Mouse (Mus musculus) myocyte (in vitro differentiated cells): ENCODE measurements around the gene Apold1. TPM values are rescaled to one million over a fixed set of nuclear protein-coding genes. Genes with fewer than 3 reads are reported as not detected.
A peak's percentile ranks its signal among the peaks of the same experiment; 100 is the strongest.

ENCODE experiments used
- H3K27me3 ChIP-seq: one replicate; pipeline ENCODE4 v1.6.1; 2011; ENCODE audit not compliant: control insufficient read depth, insufficient read depth, insufficient read length
- H3K36me3 ChIP-seq: one replicate; pipeline ENCODE4 v1.6.1; 2011; ENCODE audit not compliant: control insufficient read depth, insufficient read depth
- H3K4me2 ChIP-seq: one replicate; pipeline ENCODE4 v1.6.1; 2011; ENCODE audit warnings: low read depth, control low read depth
- H3K4me3 ChIP-seq: one replicate; pipeline ENCODE4 v1.5.1; 2011; ENCODE audit warnings: mild to moderate bottlenecking, control low read depth, moderate library complexity
- H3K79me2 ChIP-seq: one replicate; pipeline ENCODE4 v1.6.1; 2011; ENCODE audit not compliant: control insufficient read depth, insufficient read depth
- H3ac ChIP-seq: one replicate; pipeline ENCODE4 v1.6.1; 2011; ENCODE audit not compliant: control insufficient read depth, insufficient read length
- CEBPB ChIP-seq: IDR thresholded peaks from 2 replicates; pipeline ENCODE4 v1.6.1; 2011; ENCODE audit warnings: mild to moderate bottlenecking, moderate library complexity; ENCODE audit not compliant: poor library complexity, insufficient read depth, severe bottlenecking
- E2F4 ChIP-seq: IDR thresholded peaks from one replicate; pipeline ENCODE4 v1.6.1; 2011; ENCODE audit warnings: mild to moderate bottlenecking, control low read depth, moderate library complexity; ENCODE audit not compliant: insufficient read depth
- MAX ChIP-seq: IDR thresholded peaks from one replicate; pipeline ENCODE4 v1.6.1; 2011; ENCODE audit warnings: low read depth, mild to moderate bottlenecking, control low read depth
- MYOD1 ChIP-seq, 3 experiments: IDR thresholded peaks; one replicate each; pipeline ENCODE4 v1.6.1; 2011; ENCODE audit warnings: control low read depth in 2 of 3, low read depth in 2 of 3, mild to moderate bottlenecking in 2 of 3, moderate library complexity in 1 of 3; ENCODE audit not compliant: insufficient read length in 2 of 3, control insufficient read depth in 1 of 3
- MYOG ChIP-seq, 3 experiments: IDR thresholded peaks; one replicate each; pipeline ENCODE4 v1.6.1; 2011; ENCODE audit warnings: control low read depth in 2 of 3, low read depth in 2 of 3, mild to moderate bottlenecking in 2 of 3; ENCODE audit not compliant: insufficient read length in 2 of 3, control insufficient read depth in 1 of 3, insufficient read depth in 1 of 3
- POLR2A ChIP-seq: IDR thresholded peaks from one replicate; pipeline ENCODE4 v1.6.1; 2011; ENCODE audit warnings: low read depth, mild to moderate bottlenecking, control low read depth, moderate library complexity; ENCODE audit not compliant: insufficient read length
- POLR2AphosphoS2 ChIP-seq: IDR thresholded peaks from one replicate; pipeline ENCODE4 v1.6.1; 2011; ENCODE audit warnings: low read depth, control low read depth; ENCODE audit not compliant: insufficient read length
- REST ChIP-seq: IDR thresholded peaks from one replicate; pipeline ENCODE4 v1.6.1; 2011; ENCODE audit warnings: mild to moderate bottlenecking, control low read depth, moderate library complexity; ENCODE audit not compliant: insufficient read depth, insufficient read length
- SRF ChIP-seq: IDR thresholded peaks from one replicate; pipeline ENCODE4 v1.6.1; 2011; ENCODE audit warnings: low read depth; ENCODE audit not compliant: control insufficient read depth, insufficient read length
- TCF12 ChIP-seq: IDR thresholded peaks from one replicate; pipeline ENCODE4 v1.6.1; 2011; ENCODE audit warnings: mild to moderate bottlenecking, control low read depth; ENCODE audit not compliant: poor library complexity, insufficient read depth, severe bottlenecking
- TCF3 ChIP-seq: IDR thresholded peaks from one replicate; pipeline ENCODE4 v1.6.1; 2011; ENCODE audit warnings: low read depth, control low read depth; ENCODE audit not compliant: insufficient read length
- USF1 ChIP-seq: IDR thresholded peaks from one replicate; pipeline ENCODE4 v1.6.1; 2011; ENCODE audit warnings: low read depth, mild to moderate bottlenecking, control low read depth, moderate library complexity
- polyA plus RNA-seq: library from polyadenylated mRNA; unstranded; fragments of >200 nt; fragmentation: generic; extraction: Trizol; gene quantifications from one replicate; pipeline ENCODE4 v1.2.1, GENCODE M21; 2012; ENCODE audit warnings: missing spikeins

Apold1 gene
- polyA plus RNA-seq, 1 experiment = 0.12 TPM

GRCm38 (mm10) chr6:134983529-134984370, 2.2 kb downstream of the Apold1 start:
- TF ChIP-seq POLR2AphosphoS2 (peak; percentile 49), E2F4 (no peak), POLR2A (peak; percentile 72), MYOG (IDR thresholded peaks at IDR 0.05; ENCODE audit: control insufficient read depth in 1 of 3, insufficient read depth in 1 of 3, insufficient read length in 2 of 3, low read depth in 2 of 3) (peak in 1 of 3 experiments; percentile 20)
- Histone ChIP-seq H3K36me3 (no peaks in the 10 kb centered on the region), H3K27me3 (no peaks in the 10 kb centered on the region), H3K4me3 (peak overlapping the region; percentile 17), H3K79me2 (no peaks in the 10 kb centered on the region), H3K4me2 (peak overlapping the region; percentile 75), H3ac (no peak overlapping the region)

GRCm38 (mm10) chr6:134984748-134985147, 3.2 kb downstream of the Apold1 start:
- no peaks in the 10 kb centered on the region for H3K27me3 ChIP-seq
- H3K4me3 ChIP-seq = no peak overlapping the region
- TF ChIP-seq POLR2A = no peak
- no peak for TF ChIP-seq TCF3
- no peak for TF ChIP-seq MYOD1 (IDR thresholded peaks at IDR 0.05; ENCODE audit: control insufficient read depth in 1 of 3, insufficient read length in 2 of 3, low read depth in 2 of 3)
- no peak for TF ChIP-seq USF1
- H3K36me3 ChIP-seq = no peaks in the 10 kb centered on the region
- no peak overlapping the region for H3ac ChIP-seq
- H3K4me2 ChIP-seq = no peak overlapping the region
- H3K79me2 ChIP-seq = no peaks in the 10 kb centered on the region

- TF ChIP-seq E2F4 (no peak), USF1 (no peak), MAX (no peak), MYOG (IDR thresholded peaks at IDR 0.05; ENCODE audit: control insufficient read depth in 1 of 3, insufficient read depth in 1 of 3, insufficient read length in 2 of 3, low read depth in 2 of 3) (no peak), MYOD1 (IDR thresholded peaks at IDR 0.05; ENCODE audit: control insufficient read depth in 1 of 3, insufficient read length in 2 of 3, low read depth in 2 of 3) (no peak), REST (no peak)
- H3K27me3 ChIP-seq = no peaks in the 10 kb centered on the region
- no peak overlapping the region for H3ac ChIP-seq
- no peak overlapping the region for H3K4me3 ChIP-seq
- H3K4me2 ChIP-seq = no peak overlapping the region
- no peaks in the 10 kb centered on the region for H3K79me2 ChIP-seq
- H3K36me3 ChIP-seq = no peaks in the 10 kb centered on the region
Measured at GRCm38 (mm10) chr6:134988377-134988776, 6.9 kb downstream of the Apold1 start.

- Histone ChIP-seq H3K79me2 (no peaks in the 10 kb centered on the region), H3K36me3 (no peaks in the 10 kb centered on the region), H3K27me3 (no peaks in the 10 kb centered on the region), H3ac (no peak overlapping the region), H3K4me3 (no peak overlapping the region), H3K4me2 (no peak overlapping the region)
- TF ChIP-seq MYOD1 (IDR thresholded peaks at IDR 0.05; ENCODE audit: control insufficient read depth in 1 of 3, insufficient read length in 2 of 3, low read depth in 2 of 3) (no peak), TCF3 (no peak), SRF (no peak), E2F4 (no peak), POLR2A (no peak), REST (no peak), MAX (no peak), TCF12 (no peak), CEBPB (no peak), MYOG (IDR thresholded peaks at IDR 0.05; ENCODE audit: control insufficient read depth in 1 of 3, insufficient read depth in 1 of 3, insufficient read length in 2 of 3, low read depth in 2 of 3) (no peak), USF1 (no peak), POLR2AphosphoS2 (no peak)
Measured at GRCm38 (mm10) chr6:134990674-134991073, 9.2 kb downstream of the Apold1 start.

- Histone ChIP-seq H3K79me2 (no peaks in the 10 kb centered on the region), H3K4me2 (peak overlapping the region; percentile 57), H3ac (no peak overlapping the region), H3K36me3 (no peaks in the 10 kb centered on the region), H3K4me3 (no peak overlapping the region), H3K27me3 (no peaks in the 10 kb centered on the region)
- TF ChIP-seq MAX (no peak), MYOG (IDR thresholded peaks at IDR 0.05; ENCODE audit: control insufficient read depth in 1 of 3, insufficient read depth in 1 of 3, insufficient read length in 2 of 3, low read depth in 2 of 3) (no peak), USF1 (no peak), CEBPB (no peak), MYOD1 (IDR thresholded peaks at IDR 0.05; ENCODE audit: control insufficient read depth in 1 of 3, insufficient read length in 2 of 3, low read depth in 2 of 3) (no peak), POLR2A (no peak), TCF12 (no peak), POLR2AphosphoS2 (no peak), E2F4 (no peak), SRF (no peak), TCF3 (no peak), REST (no peak)
Measured at GRCm38 (mm10) chr6:134994031-134994651, 12.6 kb downstream of the Apold1 start.
